Mouse (Mus musculus) hindbrain, embryonic 15.5 days (tissue): ENCODE results near the gene Eef1a1. TPM values are rescaled to one million over a fixed set of nuclear protein-coding genes. Genes with fewer than 3 reads are reported as not detected.

Experiments
- ATAC-seq: fragments of 200-750 bp; cut with Nextera tagmentation; 2 replicates; pipeline ENCODE4 v1.8.0; 2017; ENCODE audit warnings: low read depth, moderate number of reproducible peaks, moderate TSS enrichment; ENCODE audit not compliant: low FRiP score
- H3K27ac ChIP-seq: fragments of 300-500 bp; sonication (generic); replicated peaks from 2 replicates; pipeline ENCODE4 v1.5.1; 2015; ENCODE audit warnings: mild to moderate bottlenecking, inconsistent platforms
- H3K27me3 ChIP-seq: fragments of 300-500 bp; sonication (generic); 2 replicates; pipeline ENCODE4 v1.6.1; 2015; ENCODE audit warnings: control low read depth, inconsistent platforms
- H3K36me3 ChIP-seq: fragments of 300-500 bp; sonication (generic); 2 replicates; pipeline ENCODE4 v1.6.1; 2015; ENCODE audit warnings: control low read depth, inconsistent platforms
- H3K4me1 ChIP-seq: fragments of 300-500 bp; sonication (generic); replicated peaks from 2 replicates; pipeline ENCODE4 v1.6.1; 2015; ENCODE audit warnings: control low read depth, inconsistent platforms
- H3K4me2 ChIP-seq: fragments of 300-500 bp; sonication (generic); 2 replicates; pipeline ENCODE4 v1.6.1; 2015; ENCODE audit warnings: moderate library complexity, mild to moderate bottlenecking, inconsistent platforms
- H3K4me3 ChIP-seq: fragments of 300-500 bp; sonication (generic); 2 replicates; pipeline ENCODE4 v1.5.1; 2015; ENCODE audit warnings: mild to moderate bottlenecking, inconsistent platforms
- H3K9ac ChIP-seq: fragments of 300-500 bp; sonication (generic); 2 replicates; pipeline ENCODE4 v1.6.1; 2015; ENCODE audit warnings: inconsistent platforms
- H3K9me3 ChIP-seq: fragments of 300-500 bp; sonication (generic); 2 replicates; pipeline ENCODE4 v1.6.1; 2016; ENCODE audit warnings: control low read depth, inconsistent platforms
- WGBS: fragments of 180-500 bp; shearing (Covaris S2); methylation state at CpG from one replicate; pipeline ENCODE4 v1.1.7; 2015; 5-methylcytosine and 5-hydroxymethylcytosine counted together
- polyA plus RNA-seq: library from polyadenylated mRNA; unstranded; fragments of >200 nt; fragmentation: Nextera tagmentation; extraction: Ambion mirVana; gene quantifications from 2 replicates; pipeline ENCODE4 v1.2.1, GENCODE M21; 2015

Eef1a1 gene
- 2,946 and 3,077 TPM in 2 replicates for polyA plus RNA-seq

- Histone ChIP-seq H3K4me1 (peaks cover 9% of the 10 kb centered on the region), H3K4me2 (peak within 1 kb of the TSS; percentile 75), H3K9me3 (no peaks in the 10 kb centered on the region), H3K27me3 (no peaks in the 10 kb centered on the region), H3K4me3 (peak within 1 kb of the TSS; percentile 41), H3K9ac (peak within 1 kb of the TSS; percentile 40), H3K27ac (peak within 1 kb of the TSS; percentile 62; the same call in 1 of the 2 replicates), H3K36me3 (no peaks in the 10 kb centered on the region)
- peak; percentile 68; the same call in 1 of the 2 replicates for ATAC-seq
- WGBS: under 1% methylated on average over 19 of the region's 20 CpGs
Measured at GRCm38 (mm10) chr9:78488890-78489420, at the start of gene Eef1a1. TSS of gene Eef1a1 (minus strand) at chr9:78489151.

DNA sequence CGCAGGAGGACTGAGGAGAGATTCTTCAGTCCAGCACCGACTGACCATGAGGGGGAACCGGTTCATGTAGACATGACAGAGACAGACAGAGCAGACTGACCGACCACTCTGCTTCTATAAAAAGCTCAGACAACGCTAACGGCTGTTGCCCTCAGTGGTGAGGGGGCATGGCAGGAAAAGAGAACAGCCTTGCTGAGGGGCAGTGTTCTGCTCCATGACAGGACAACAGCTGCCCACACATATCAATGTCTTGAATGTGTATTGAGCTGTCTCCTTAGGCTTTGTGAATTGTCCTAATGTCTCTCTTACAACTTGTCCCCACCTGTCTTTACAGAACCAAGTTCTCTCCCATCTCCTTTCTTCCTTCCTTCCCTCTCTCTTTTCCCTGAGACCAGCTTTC, 49.5 kb upstream of the Eef1a1 start:
- no peaks in the 10 kb centered on the region for H3K4me1 ChIP-seq
- no peak for ATAC-seq
- H3K4me2 ChIP-seq: no peak overlapping the region
- H3K27me3 ChIP-seq: no peaks in the 10 kb centered on the region
- 63% methylated on average over 6 of the region's 6 CpGs for WGBS
- H3K36me3 ChIP-seq: no peaks in the 10 kb centered on the region
- no peak overlapping the region for H3K27ac ChIP-seq
- no peaks in the 10 kb centered on the region for H3K9me3 ChIP-seq
- no peak overlapping the region for H3K9ac ChIP-seq
- H3K4me3 ChIP-seq: no peak overlapping the region

DNA sequence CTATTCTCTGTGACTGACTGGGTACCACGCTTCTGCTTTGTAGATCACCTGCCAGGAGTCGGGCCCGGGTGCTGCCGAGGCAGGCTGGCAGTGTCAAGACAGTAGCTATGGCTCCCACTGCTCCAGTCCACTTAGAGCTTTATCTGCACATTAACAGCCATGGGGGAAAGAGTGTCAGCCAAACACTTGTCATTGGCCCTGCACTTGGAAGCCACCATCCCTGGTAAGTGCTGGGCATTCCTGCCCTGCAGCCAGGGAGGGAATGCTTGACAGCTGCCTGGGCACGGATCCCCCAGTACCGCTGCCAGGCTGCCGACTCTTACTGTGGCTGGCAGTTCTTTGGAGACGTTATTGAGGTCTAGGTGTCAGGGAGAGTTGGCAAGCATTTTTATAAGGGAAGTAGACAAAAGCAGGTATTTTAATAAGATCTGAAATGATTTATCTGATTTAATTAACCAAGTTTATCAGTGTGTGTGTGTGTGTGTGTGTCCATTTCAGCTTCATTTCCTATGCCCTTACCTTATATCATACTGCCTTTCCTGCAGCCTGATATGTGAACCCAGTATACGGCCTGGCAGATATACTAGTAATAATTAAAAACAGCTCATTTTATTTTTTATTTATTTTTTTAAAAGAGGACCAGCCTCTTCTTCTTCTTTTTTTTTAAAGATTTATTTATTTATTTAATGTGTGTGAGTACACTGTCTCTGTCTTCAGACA, 48.4 kb upstream of the Eef1a1 start:
- Histone ChIP-seq H3K4me3 (no peak overlapping the region), H3K9me3 (no peaks in the 10 kb centered on the region), H3K27me3 (no peaks in the 10 kb centered on the region), H3K4me2 (no peak overlapping the region), H3K36me3 (no peaks in the 10 kb centered on the region), H3K27ac (no peak overlapping the region), H3K9ac (no peak overlapping the region), H3K4me1 (no peaks in the 10 kb centered on the region)
- whole genome bisulfite sequencing: 68% methylated on average over 9 of the region's 9 CpGs
- ATAC-seq: peak; percentile 88

- Histone ChIP-seq H3K4me3 (no peak overlapping the region), H3K27me3 (no peaks in the 10 kb centered on the region), H3K27ac (no peak overlapping the region), H3K4me2 (no peak overlapping the region), H3K9me3 (no peaks in the 10 kb centered on the region), H3K4me1 (no peaks in the 10 kb centered on the region), H3K9ac (no peak overlapping the region), H3K36me3 (no peaks in the 10 kb centered on the region)
- WGBS: 93% methylated on average over 7 of the region's 7 CpGs
- ATAC-seq: no peak
Measured at GRCm38 (mm10) chr9:78534606-78535005, 45.7 kb upstream of the Eef1a1 start.

DNA sequence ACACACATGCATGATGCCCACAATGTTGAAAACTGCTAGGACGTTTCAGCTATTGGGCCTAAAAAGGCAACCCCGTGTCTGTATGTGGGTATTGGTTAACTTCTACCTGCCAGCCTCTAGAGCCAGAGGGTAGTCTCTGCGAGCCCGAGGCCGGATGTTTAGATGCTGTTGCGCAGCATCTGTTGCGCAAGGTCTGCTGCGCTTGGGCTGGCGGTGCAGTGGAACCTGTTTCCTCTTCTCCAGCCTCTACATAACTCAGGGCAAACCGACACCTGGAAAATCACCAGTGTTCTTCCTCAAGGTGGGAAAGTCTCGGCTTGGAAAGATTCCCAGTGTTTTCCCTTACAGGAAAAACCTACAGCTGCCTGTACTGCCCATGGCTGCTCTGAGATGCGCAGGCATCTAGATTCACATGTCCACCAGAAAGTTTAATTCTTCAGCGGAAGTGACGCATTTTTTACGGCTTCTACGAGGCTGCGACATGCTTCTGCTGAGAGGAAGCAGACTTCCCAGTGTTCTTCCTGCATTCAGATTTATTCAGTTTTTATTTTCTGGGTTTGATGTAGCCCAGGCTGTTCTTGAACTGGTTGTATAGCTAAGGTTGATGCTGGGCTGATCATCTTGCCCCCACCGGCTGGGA, 44.5 kb upstream of the Eef1a1 start:
- Histone ChIP-seq H3K4me3 (no peak overlapping the region), H3K27ac (no peak overlapping the region), H3K36me3 (no peaks in the 10 kb centered on the region), H3K9ac (no peak overlapping the region), H3K4me1 (peaks cover under 1% of the 10 kb centered on the region; the same call in 1 of the 2 replicates), H3K27me3 (no peaks in the 10 kb centered on the region), H3K4me2 (no peak overlapping the region), H3K9me3 (no peaks in the 10 kb centered on the region)
- WGBS: 90% methylated on average over 18 of the region's 18 CpGs
- ATAC-seq: no peak

- Histone ChIP-seq H3K9me3 (no peaks in the 10 kb centered on the region), H3K4me2 (no peak overlapping the region), H3K4me1 (peaks cover 6% of the 10 kb centered on the region), H3K9ac (no peak overlapping the region), H3K36me3 (no peaks in the 10 kb centered on the region), H3K4me3 (no peak overlapping the region), H3K27ac (no peak overlapping the region), H3K27me3 (no peaks in the 10 kb centered on the region)
- no peak for ATAC-seq
- WGBS: 63% methylated on average over 9 of the region's 9 CpGs
Measured at GRCm38 (mm10) chr9:78532341-78532819, 43.4 kb upstream of the Eef1a1 start.

- no peak overlapping the region for H3K9ac ChIP-seq
- ATAC-seq: no peak
- no peak overlapping the region for H3K4me3 ChIP-seq
- 55% methylated on average over 5 of the region's 5 CpGs for WGBS
- peaks cover 10% of the 10 kb centered on the region for H3K4me1 ChIP-seq
- H3K27ac ChIP-seq: no peak overlapping the region
- no peaks in the 10 kb centered on the region for H3K27me3 ChIP-seq
- H3K4me2 ChIP-seq: no peak overlapping the region
- no peaks in the 10 kb centered on the region for H3K36me3 ChIP-seq
- H3K9me3 ChIP-seq: no peaks in the 10 kb centered on the region
Measured at GRCm38 (mm10) chr9:78531816-78532215, 42.9 kb upstream of the Eef1a1 start.

DNA sequence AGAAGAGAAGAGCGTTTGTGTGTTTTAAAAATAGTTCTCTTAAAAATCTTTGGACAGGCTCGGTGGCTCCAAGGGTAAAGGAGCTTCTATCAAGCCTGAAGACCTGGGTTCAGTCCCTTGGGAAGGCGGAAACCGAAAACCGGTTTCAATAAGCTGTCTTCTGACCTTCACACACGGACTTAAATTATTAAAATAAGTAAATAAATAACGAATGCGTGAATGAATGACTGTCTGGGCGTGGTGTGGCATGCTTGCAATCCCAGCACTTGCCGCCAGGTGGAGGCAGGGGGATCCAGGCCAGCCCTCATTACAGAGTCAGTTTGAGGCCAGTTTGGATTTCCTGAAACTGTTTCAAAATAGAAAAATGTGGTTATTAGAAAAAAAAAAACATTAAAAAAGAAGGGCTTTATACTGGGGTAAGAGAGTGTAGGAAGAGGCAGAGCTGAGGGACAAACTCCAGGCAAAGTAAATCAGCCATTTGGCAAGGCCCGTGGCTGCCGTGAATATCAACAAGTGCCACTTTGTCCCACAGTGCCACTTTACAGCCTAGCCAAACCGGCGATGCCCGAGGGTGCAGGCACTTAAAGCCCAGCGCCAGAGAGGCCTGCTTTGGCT, 38.9 kb upstream of the Eef1a1 start:
- WGBS: 2% methylated on average over 16 of the region's 16 CpGs
- Histone ChIP-seq H3K9me3 (no peaks in the 10 kb centered on the region), H3K27ac (peak overlapping the region; percentile 87), H3K27me3 (no peaks in the 10 kb centered on the region), H3K4me3 (peak overlapping the region; percentile 49), H3K9ac (peak overlapping the region; percentile 55), H3K4me1 (peaks cover 13% of the 10 kb centered on the region), H3K4me2 (peak overlapping the region; percentile 90), H3K36me3 (no peaks in the 10 kb centered on the region)
- peak; percentile 54 for ATAC-seq

DNA sequence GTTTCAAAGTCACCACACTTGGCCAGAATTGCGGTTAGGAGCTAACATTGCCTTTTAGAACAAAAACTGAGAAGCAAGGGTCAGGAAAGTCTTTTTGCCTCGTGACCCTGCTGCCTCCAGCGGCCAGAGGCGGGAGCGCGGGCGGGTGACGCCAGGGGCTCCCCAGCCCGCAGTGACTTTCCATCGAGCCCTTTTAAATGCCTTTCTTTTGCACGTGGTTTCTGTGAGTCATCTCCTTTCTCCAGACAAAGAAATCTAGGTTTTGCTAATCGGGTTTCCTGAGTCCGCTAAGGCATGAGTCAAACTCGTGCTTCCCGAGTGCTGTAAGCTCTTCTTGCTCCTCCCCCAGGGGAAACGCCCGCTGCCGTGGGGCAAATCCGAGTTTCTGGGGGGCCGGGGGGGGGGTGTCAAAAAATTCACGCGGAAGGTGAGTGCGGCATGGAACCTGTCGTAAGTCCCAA, 38.4 kb upstream of the Eef1a1 start:
- Histone ChIP-seq H3K4me2 (peak overlapping the region; percentile 90), H3K27ac (peak overlapping the region; percentile 87), H3K36me3 (no peaks in the 10 kb centered on the region), H3K9ac (peak overlapping the region; percentile 55), H3K4me1 (peaks cover 13% of the 10 kb centered on the region), H3K27me3 (no peaks in the 10 kb centered on the region), H3K9me3 (no peaks in the 10 kb centered on the region), H3K4me3 (peak overlapping the region; percentile 49)
- peak; percentile 79 for ATAC-seq
- under 1% methylated on average over 24 of the region's 24 CpGs for WGBS

- Histone ChIP-seq H3K9me3 (no peaks in the 10 kb centered on the region), H3K27me3 (no peaks in the 10 kb centered on the region), H3K4me2 (no peak overlapping the region), H3K9ac (no peak overlapping the region), H3K4me3 (no peak overlapping the region), H3K36me3 (no peaks in the 10 kb centered on the region), H3K4me1 (peaks cover 18% of the 10 kb centered on the region), H3K27ac (no peak overlapping the region)
- WGBS: 88% methylated on average over 2 of the region's 2 CpGs
- no peak for ATAC-seq
Measured at GRCm38 (mm10) chr9:78526206-78526605, 37.3 kb upstream of the Eef1a1 start.

DNA sequence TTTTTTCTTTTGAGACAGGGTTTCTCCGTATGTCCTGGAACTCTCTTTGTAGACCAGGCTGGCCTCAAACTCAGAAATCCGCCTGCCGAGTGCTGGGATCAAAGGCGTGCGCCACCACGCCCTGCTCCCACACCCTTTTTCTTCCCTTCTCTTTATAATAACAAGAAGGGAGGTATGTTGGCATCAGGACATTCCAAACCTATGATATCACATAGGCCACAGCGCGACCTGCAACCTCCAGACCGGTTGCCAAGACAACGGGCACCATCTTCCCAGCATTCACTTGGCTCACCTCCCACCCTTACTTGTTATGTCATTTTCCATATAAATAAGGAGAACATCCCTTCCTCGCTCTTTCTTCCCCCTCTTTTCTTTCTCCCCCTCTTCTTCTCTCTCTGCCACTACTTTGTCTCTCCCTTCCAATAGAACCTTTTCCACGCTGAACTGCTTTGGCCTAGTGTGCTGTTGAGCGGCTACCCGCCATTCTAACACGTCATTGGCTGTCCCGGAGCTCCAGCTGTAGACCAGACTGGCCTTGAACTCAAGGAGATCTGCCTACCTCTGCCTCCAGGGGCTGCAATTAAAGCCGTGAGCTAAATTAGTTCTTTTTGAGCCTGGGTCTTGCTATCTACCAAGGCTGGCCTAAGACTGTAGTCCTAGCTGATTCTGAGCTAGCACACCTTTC, 36.6 kb upstream of the Eef1a1 start:
- Histone ChIP-seq H3K27me3 (no peaks in the 10 kb centered on the region), H3K27ac (no peak overlapping the region), H3K4me3 (no peak overlapping the region), H3K4me2 (no peak overlapping the region), H3K36me3 (no peaks in the 10 kb centered on the region), H3K4me1 (peaks cover 24% of the 10 kb centered on the region), H3K9ac (no peak overlapping the region), H3K9me3 (no peaks in the 10 kb centered on the region)
- no peak for ATAC-seq
- 90% methylated on average over 17 of the region's 17 CpGs for WGBS
